Mouse (Mus musculus): ENCODE data around the gene Eml4. TPM values are rescaled to one million over a fixed set of nuclear protein-coding genes. Genes with fewer than 3 reads are reported as not detected.

Eml4 gene
- polyA plus RNA-seq, 1 experiment: 8.9 TPM

GRCm38 (mm10) chr17:83351601-83352413 is 1.1 kb downstream of the Eml4 start:
- H3K4me3 ChIP-seq (replicated peaks; ENCODE audit: control insufficient read depth, low read depth, low read length): peak overlapping the region; percentile 94
- H3K4me1 ChIP-seq (ENCODE audit: control insufficient read depth, insufficient read depth, low read length): peaks cover 2% of the 10 kb centered on the region
- TF ChIP-seq CTCF (IDR thresholded peaks at IDR 0.05; ENCODE audit: control insufficient read depth, insufficient read depth, low read length) (no peak), POLR2A (IDR thresholded peaks at IDR 0.05; ENCODE audit: borderline replicate concordance, control insufficient read depth, low read depth, low read length) (no peak)
- H3K27ac ChIP-seq (ENCODE audit: control insufficient read depth, insufficient read depth, low read depth, low read length, poor library complexity): peak overlapping the region; percentile 92
- WGBS: 2% methylated on average over 13 of the region's 13 CpGs

- Histone ChIP-seq H3K4me1 (ENCODE audit: control insufficient read depth, insufficient read depth, low read length) (peaks cover 2% of the 10 kb centered on the region), H3K27ac (ENCODE audit: control insufficient read depth, insufficient read depth, low read depth, low read length, poor library complexity) (no peak overlapping the region), H3K4me3 (replicated peaks; ENCODE audit: control insufficient read depth, low read depth, low read length) (no peak overlapping the region)
- no peak for TF ChIP-seq CTCF (IDR thresholded peaks at IDR 0.05; ENCODE audit: control insufficient read depth, insufficient read depth, low read length)
- TF ChIP-seq POLR2A (IDR thresholded peaks at IDR 0.05; ENCODE audit: borderline replicate concordance, control insufficient read depth, low read depth, low read length): no peak
- WGBS: 8% methylated on average over 2 of the region's 2 CpGs
These were observed 1.7 kb downstream of the Eml4 start for GRCm38 (mm10) chr17:83352456-83352855.

DNA sequence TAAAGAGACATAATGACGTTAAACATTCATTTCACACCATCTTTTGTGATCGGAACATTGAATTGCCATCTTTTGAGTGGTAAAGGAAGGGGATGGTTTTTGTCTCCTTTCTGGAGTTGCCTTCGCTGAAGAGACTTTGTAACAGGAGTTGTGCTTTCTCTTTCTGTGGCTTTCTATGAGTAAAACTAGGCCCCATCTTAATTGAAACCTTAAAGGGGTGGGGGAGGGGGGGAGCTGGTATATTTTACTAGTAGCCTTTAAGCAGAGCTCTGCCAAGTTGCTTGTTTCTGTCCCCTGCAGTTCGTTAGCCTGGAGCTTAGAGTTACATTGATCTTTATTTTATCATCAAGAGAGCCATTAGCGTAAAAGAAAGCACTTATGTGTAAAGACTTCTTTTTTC is 2.3 kb downstream of the Eml4 start:
- 37% methylated on average over 5 of the region's 5 CpGs for WGBS
- H3K27ac ChIP-seq (ENCODE audit: control insufficient read depth, insufficient read depth, low read depth, low read length, poor library complexity): no peak overlapping the region
- no peak for TF ChIP-seq CTCF (IDR thresholded peaks at IDR 0.05; ENCODE audit: control insufficient read depth, insufficient read depth, low read length)
- TF ChIP-seq POLR2A (IDR thresholded peaks at IDR 0.05; ENCODE audit: borderline replicate concordance, control insufficient read depth, low read depth, low read length): no peak
- H3K4me3 ChIP-seq (replicated peaks; ENCODE audit: control insufficient read depth, low read depth, low read length): no peak overlapping the region
- H3K4me1 ChIP-seq (ENCODE audit: control insufficient read depth, insufficient read depth, low read length): peaks cover 2% of the 10 kb centered on the region

- TF ChIP-seq POLR2A (IDR thresholded peaks at IDR 0.05; ENCODE audit: borderline replicate concordance, control insufficient read depth, low read depth, low read length) (no peak), CTCF (IDR thresholded peaks at IDR 0.05; ENCODE audit: control insufficient read depth, insufficient read depth, low read length) (no peak)
- WGBS: 38% methylated on average over 4 of the region's 4 CpGs
- Histone ChIP-seq H3K27ac (ENCODE audit: control insufficient read depth, insufficient read depth, low read depth, low read length, poor library complexity) (no peak overlapping the region), H3K4me1 (ENCODE audit: control insufficient read depth, insufficient read depth, low read length) (peaks cover under 1% of the 10 kb centered on the region), H3K4me3 (replicated peaks; ENCODE audit: control insufficient read depth, low read depth, low read length) (no peak overlapping the region)
These were observed 2.7 kb downstream of the Eml4 start for GRCm38 (mm10) chr17:83353460-83353859.

- Histone ChIP-seq H3K4me1 (ENCODE audit: control insufficient read depth, insufficient read depth, low read length) (no peaks in the 10 kb centered on the region; the same call in 1 of the 2 replicates), H3K4me3 (replicated peaks; ENCODE audit: control insufficient read depth, low read depth, low read length) (no peak overlapping the region), H3K27ac (ENCODE audit: control insufficient read depth, insufficient read depth, low read depth, low read length, poor library complexity) (no peak overlapping the region)
- WGBS: 76% methylated on average over 2 of the region's 2 CpGs
- TF ChIP-seq CTCF (IDR thresholded peaks at IDR 0.05; ENCODE audit: control insufficient read depth, insufficient read depth, low read length) (no peak), POLR2A (IDR thresholded peaks at IDR 0.05; ENCODE audit: borderline replicate concordance, control insufficient read depth, low read depth, low read length) (no peak)
These were observed 4.8 kb downstream of the Eml4 start for GRCm38 (mm10) chr17:83355481-83355880.

DNA sequence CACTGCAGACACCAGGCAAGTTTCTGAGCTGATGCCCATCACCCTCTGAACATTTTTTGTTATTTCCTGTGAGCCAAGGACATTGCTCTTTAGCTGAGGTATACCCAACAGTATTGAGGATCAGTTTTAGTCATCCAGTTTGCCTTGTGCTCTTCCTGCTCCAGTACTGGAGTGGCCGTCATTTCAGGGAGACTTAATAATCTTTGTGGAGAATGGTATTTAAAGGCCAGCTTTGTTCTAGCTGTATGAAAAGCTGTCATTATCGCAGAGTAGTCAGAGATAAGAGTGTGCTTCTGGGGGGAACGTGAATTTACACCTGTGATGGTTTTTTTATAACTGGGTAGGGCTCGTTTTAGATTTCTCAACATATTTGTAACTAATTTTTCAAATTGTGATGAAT is 9.2 kb downstream of the Eml4 start:
- WGBS: 51% methylated on average over 4 of the region's 4 CpGs
- no peak for TF ChIP-seq POLR2A (IDR thresholded peaks at IDR 0.05; ENCODE audit: borderline replicate concordance, control insufficient read depth, low read depth, low read length)
- no peak for TF ChIP-seq CTCF (IDR thresholded peaks at IDR 0.05; ENCODE audit: control insufficient read depth, insufficient read depth, low read length)
- Histone ChIP-seq H3K4me3 (replicated peaks; ENCODE audit: control insufficient read depth, low read depth, low read length) (no peak overlapping the region), H3K27ac (ENCODE audit: control insufficient read depth, insufficient read depth, low read depth, low read length, poor library complexity) (no peak overlapping the region), H3K4me1 (ENCODE audit: control insufficient read depth, insufficient read depth, low read length) (no peaks in the 10 kb centered on the region; the same call in 1 of the 2 replicates)

DNA sequence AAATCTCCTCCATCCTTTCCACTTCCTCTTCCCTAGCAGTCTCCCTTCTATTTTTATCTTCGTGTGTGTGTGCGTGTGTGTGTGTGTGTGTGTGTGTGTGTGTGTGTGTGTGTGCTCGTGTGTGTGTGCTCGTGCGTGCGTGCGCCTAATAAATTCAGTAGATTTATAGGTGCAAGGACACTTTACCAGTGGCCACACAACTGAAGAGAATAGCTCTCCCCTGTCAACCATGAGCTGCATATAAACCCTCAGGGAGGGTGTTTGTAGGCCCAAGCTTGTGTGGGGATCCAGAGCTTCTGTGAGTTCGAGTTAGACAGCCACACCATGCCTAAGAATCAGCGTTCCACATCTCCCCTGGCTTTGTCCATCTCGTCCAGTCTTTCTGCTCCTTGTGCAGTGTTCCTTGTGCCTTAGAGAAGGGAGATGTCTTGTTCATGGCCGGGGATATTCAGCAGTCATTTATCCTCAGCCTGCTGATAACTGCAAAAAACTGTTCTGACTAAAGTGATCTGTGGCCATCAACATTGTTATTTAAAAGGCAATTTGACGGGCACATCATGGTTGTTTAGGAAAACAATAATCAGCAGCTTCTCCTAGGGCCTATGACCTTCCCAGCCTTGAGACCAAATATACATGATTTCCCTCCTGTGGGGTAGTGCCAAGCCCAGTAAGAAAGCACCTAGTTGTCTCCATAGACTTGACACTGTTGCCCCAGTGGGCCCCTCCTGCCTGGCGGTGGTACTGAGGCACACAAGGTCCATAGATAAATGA is 10.2 kb downstream of the Eml4 start:
- H3K4me1 ChIP-seq (ENCODE audit: control insufficient read depth, insufficient read depth, low read length): no peaks in the 10 kb centered on the region; the same call in 1 of the 2 replicates
- TF ChIP-seq CTCF (IDR thresholded peaks at IDR 0.05; ENCODE audit: control insufficient read depth, insufficient read depth, low read length) (no peak), POLR2A (IDR thresholded peaks at IDR 0.05; ENCODE audit: borderline replicate concordance, control insufficient read depth, low read depth, low read length) (no peak)
- no peak overlapping the region for H3K27ac ChIP-seq (ENCODE audit: control insufficient read depth, insufficient read depth, low read depth, low read length, poor library complexity)
- no peak overlapping the region for H3K4me3 ChIP-seq (replicated peaks; ENCODE audit: control insufficient read depth, low read depth, low read length)
- 59% methylated on average over 13 of the region's 13 CpGs for WGBS

- no peaks in the 10 kb centered on the region; the same call in 1 of the 2 replicates for H3K4me1 ChIP-seq (ENCODE audit: control insufficient read depth, insufficient read depth, low read length)
- no peak overlapping the region for H3K27ac ChIP-seq (ENCODE audit: control insufficient read depth, insufficient read depth, low read depth, low read length, poor library complexity)
- WGBS: 71% methylated on average over 3 of the region's 3 CpGs
- no peak for TF ChIP-seq POLR2A (IDR thresholded peaks at IDR 0.05; ENCODE audit: borderline replicate concordance, control insufficient read depth, low read depth, low read length)
- TF ChIP-seq CTCF (IDR thresholded peaks at IDR 0.05; ENCODE audit: control insufficient read depth, insufficient read depth, low read length): no peak
- no peak overlapping the region for H3K4me3 ChIP-seq (replicated peaks; ENCODE audit: control insufficient read depth, low read depth, low read length)
These were observed 12.3 kb downstream of the Eml4 start for GRCm38 (mm10) chr17:83363081-83363480.

All from bone marrow, adult 2 months (tissue).